Mouse (Mus musculus) bone marrow, adult 2 months (tissue): ENCODE measurements around the gene Mthfd2. TPM values are rescaled to one million over a fixed set of nuclear protein-coding genes. Genes with fewer than 3 reads are reported as not detected.

Source experiments
- H3K27ac ChIP-seq: fragments of 200-500 bp; 2 replicates; pipeline ENCODE4 v1.5.1; 2012; ENCODE audit warnings: low read depth, mild to moderate bottlenecking, control low read depth, inconsistent platforms, low read length; ENCODE audit not compliant: control insufficient read depth, poor library complexity, insufficient read depth
- H3K4me1 ChIP-seq: fragments of 200-500 bp; 2 replicates; pipeline ENCODE4 v1.6.1; 2011; ENCODE audit warnings: low read length; ENCODE audit not compliant: control insufficient read depth, insufficient read depth
- H3K4me3 ChIP-seq: fragments of 200-500 bp; replicated peaks from 2 replicates; pipeline ENCODE3; 2011; ENCODE audit warnings: mild to moderate bottlenecking, low read depth, low read length, control low read depth; ENCODE audit not compliant: control insufficient read depth
- CTCF ChIP-seq: fragments of 200-500 bp; IDR thresholded peaks from 2 replicates; pipeline ENCODE4 v1.5.1; 2011; ENCODE audit warnings: low read length, control low read depth; ENCODE audit not compliant: control insufficient read depth, insufficient read depth
- POLR2A ChIP-seq: fragments of 200-500 bp; IDR thresholded peaks from 2 replicates; pipeline ENCODE4 v1.6.1; 2011; ENCODE audit warnings: low read depth, mild to moderate bottlenecking, control low read depth, low read length, borderline replicate concordance; ENCODE audit not compliant: control insufficient read depth
- WGBS: fragments of 180-500 bp; shearing (Covaris S2); methylation state at CpG from one replicate; pipeline ENCODE4 v1.1.7; 2018; 5-methylcytosine and 5-hydroxymethylcytosine counted together
- polyA plus RNA-seq: library from polyadenylated mRNA; stranded (reverse); fragments of >200 nt; gene quantifications from 2 replicates; pipeline ENCODE4 v1.2.4, GENCODE M21; 2011; ENCODE audit warnings: low replicate concordance; ENCODE audit not compliant: missing spikeins, insufficient read depth, insufficient read length

The Mthfd2 gene
- polyA plus RNA-seq, 1 experiment: 30.0 TPM

- H3K4me3 ChIP-seq: no peak overlapping the region
- H3K27ac ChIP-seq: no peak overlapping the region
- TF ChIP-seq CTCF (no peak), POLR2A (no peak)
- H3K4me1 ChIP-seq: no peaks in the 10 kb centered on the region; the same call in 1 of the 2 replicates
- WGBS: 77% methylated on average over 9 of the region's 9 CpGs
Measured at GRCm38 (mm10) chr6:83354856-83355781, 29.4 kb upstream of the Mthfd2 start.

- no peak overlapping the region for H3K4me3 ChIP-seq
- H3K4me1 ChIP-seq: no peaks in the 10 kb centered on the region; the same call in 1 of the 2 replicates
- H3K27ac ChIP-seq: peak overlapping the region; percentile 91
- WGBS: 92% methylated on average over 24 of the region's 24 CpGs
- TF ChIP-seq CTCF (no peak), POLR2A (no peak)
Measured at GRCm38 (mm10) chr6:83352666-83353410, 27.1 kb upstream of the Mthfd2 start.

- no peaks in the 10 kb centered on the region; the same call in 1 of the 2 replicates for H3K4me1 ChIP-seq
- H3K4me3 ChIP-seq: peak overlapping the region; percentile 6
- 59% methylated on average over 7 of the region's 7 CpGs for WGBS
- peak overlapping the region; percentile 91 for H3K27ac ChIP-seq
- TF ChIP-seq POLR2A: peak; percentile 69; the same call in 1 of the 2 replicates
- TF ChIP-seq CTCF: no peak
Measured at GRCm38 (mm10) chr6:83351490-83352160, 25.9 kb upstream of the Mthfd2 start.

GRCm38 (mm10) chr6:83350851-83351405 is 25.2 kb upstream of the Mthfd2 start:
- H3K4me3 ChIP-seq: no peak overlapping the region
- no peaks in the 10 kb centered on the region; the same call in 1 of the 2 replicates for H3K4me1 ChIP-seq
- 82% methylated on average over 16 of the region's 16 CpGs for WGBS
- H3K27ac ChIP-seq: peak overlapping the region; percentile 91
- TF ChIP-seq POLR2A (no peak), CTCF (no peak)

- WGBS: 76% methylated on average over 7 of the region's 7 CpGs
Measured at GRCm38 (mm10) chr6:83350172-83350571, 24.5 kb upstream of the Mthfd2 start.

GRCm38 (mm10) chr6:83349274-83349958 is 23.7 kb upstream of the Mthfd2 start:
- TF ChIP-seq CTCF (peak; percentile 90), POLR2A (peak; percentile 95; the same call in 1 of the 2 replicates)
- Histone ChIP-seq H3K4me3 (peak overlapping the region; percentile 82), H3K4me1 (no peaks in the 10 kb centered on the region; the same call in 1 of the 2 replicates), H3K27ac (peak overlapping the region; percentile 67)
- under 1% methylated on average over 53 of the region's 53 CpGs for WGBS

More at GRCm38 (mm10) chr6:83350172-83350571, 24.5 kb upstream of the Mthfd2 start:
- peak overlapping the region; percentile 67 for H3K27ac ChIP-seq
- H3K4me3 ChIP-seq: peak overlapping the region; percentile 82
- no peaks in the 10 kb centered on the region; the same call in 1 of the 2 replicates for H3K4me1 ChIP-seq
- no peak for TF ChIP-seq POLR2A

- TF ChIP-seq CTCF: no peak
- no peak for TF ChIP-seq POLR2A
- H3K4me1 ChIP-seq: no peaks in the 10 kb centered on the region; the same call in 1 of the 2 replicates
Measured at GRCm38 (mm10) chr6:83348873-83349272, 23.2 kb upstream of the Mthfd2 start, which contains the start of gene Bola3. Bola3 (plus strand) TSS chr6:83349147.

More at GRCm38 (mm10) chr6:83348873-83349272, 23.2 kb upstream of the Mthfd2 start, which contains the start of gene Bola3:
- 39% methylated on average over 6 of the region's 6 CpGs for WGBS
- Histone ChIP-seq H3K4me3 (peak within 1 kb of the TSS; percentile 82), H3K27ac (peak within 1 kb of the TSS; percentile 67)
